Mouse (Mus musculus): ENCODE results near the gene Tmem158. TPM values are rescaled to one million over a fixed set of nuclear protein-coding genes. Genes with fewer than 3 reads are reported as not detected.

Gene Tmem158
- polyA plus RNA-seq, 1 experiment, result 12.8 TPM

DNA sequence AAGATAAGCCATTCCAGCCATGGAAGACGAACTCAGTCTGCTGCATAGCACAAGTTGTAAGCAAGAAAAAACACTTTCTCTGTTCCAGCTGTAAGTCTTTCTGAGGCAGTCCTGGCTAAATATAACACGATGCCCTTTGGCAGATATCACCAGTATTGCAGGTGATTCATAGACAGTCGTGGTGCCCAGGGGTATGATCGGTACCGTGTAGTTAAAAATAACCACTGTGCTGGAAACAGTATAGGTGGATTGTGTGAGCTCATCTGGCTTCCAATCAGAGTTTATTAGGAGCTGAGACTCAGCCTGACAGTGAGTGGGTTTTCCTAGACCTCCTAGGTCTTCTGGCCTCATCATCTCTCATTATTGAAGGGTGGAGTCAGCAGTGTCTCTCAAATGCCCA, 34.0 kb upstream of the Tmem158 start:
- no peak for DNase-seq
- peaks cover 8% of the 10 kb centered on the region for H3K4me1 ChIP-seq (ENCODE audit: control insufficient read depth, insufficient read depth, low read length)
- no peak overlapping the region for H3K27ac ChIP-seq (ENCODE audit: insufficient read depth, low read length)
- H3K27me3 ChIP-seq (ENCODE audit: control insufficient read depth, insufficient read depth, low read length), result no peaks in the 10 kb centered on the region
- TF ChIP-seq CTCF (IDR thresholded peaks at IDR 0.05; ENCODE audit: borderline replicate concordance, insufficient read depth, low read depth, low read length) (no peak), POLR2A (IDR thresholded peaks at IDR 0.05; ENCODE audit: borderline replicate concordance, insufficient read depth, low read length) (no peak)
- 68% methylated on average over 5 of the region's 5 CpGs for WGBS
- no peak overlapping the region for H3K4me3 ChIP-seq (replicated peaks; ENCODE audit: insufficient read depth, low read depth, low read length)

GRCm38 (mm10) chr9:123288378-123288777, 27.8 kb upstream of the Tmem158 start:
- no peak for DNase-seq
- 55% methylated on average over 3 of the region's 3 CpGs for WGBS
- no peak overlapping the region for H3K27ac ChIP-seq (ENCODE audit: insufficient read depth, low read length)
- no peak overlapping the region for H3K4me3 ChIP-seq (replicated peaks; ENCODE audit: insufficient read depth, low read depth, low read length)
- TF ChIP-seq CTCF (IDR thresholded peaks at IDR 0.05; ENCODE audit: borderline replicate concordance, insufficient read depth, low read depth, low read length), result no peak
- TF ChIP-seq POLR2A (IDR thresholded peaks at IDR 0.05; ENCODE audit: borderline replicate concordance, insufficient read depth, low read length), result no peak
- H3K27me3 ChIP-seq (ENCODE audit: control insufficient read depth, insufficient read depth, low read length), result no peaks in the 10 kb centered on the region
- H3K4me1 ChIP-seq (ENCODE audit: control insufficient read depth, insufficient read depth, low read length), result peaks cover 6% of the 10 kb centered on the region; the same call in 1 of the 2 replicates

- 0 out of 2 replicates have a peak overlapping the region, but pooled peaks have one; percentile 6 for H3K27ac ChIP-seq (ENCODE audit: insufficient read depth, low read length)
- peaks cover 6% of the 10 kb centered on the region; the same call in 1 of the 2 replicates for H3K4me1 ChIP-seq (ENCODE audit: control insufficient read depth, insufficient read depth, low read length)
- peak; percentile 24 to 66 for DNase-seq
- 22% methylated on average over 4 of the region's 4 CpGs for WGBS
- H3K4me3 ChIP-seq (replicated peaks; ENCODE audit: insufficient read depth, low read depth, low read length), result no peak overlapping the region
- H3K27me3 ChIP-seq (ENCODE audit: control insufficient read depth, insufficient read depth, low read length), result no peaks in the 10 kb centered on the region
- no peak for TF ChIP-seq CTCF (IDR thresholded peaks at IDR 0.05; ENCODE audit: borderline replicate concordance, insufficient read depth, low read depth, low read length)
- no peak for TF ChIP-seq POLR2A (IDR thresholded peaks at IDR 0.05; ENCODE audit: borderline replicate concordance, insufficient read depth, low read length)
Observed at GRCm38 (mm10) chr9:123285623-123286022, 25.1 kb upstream of the Tmem158 start.

DNA sequence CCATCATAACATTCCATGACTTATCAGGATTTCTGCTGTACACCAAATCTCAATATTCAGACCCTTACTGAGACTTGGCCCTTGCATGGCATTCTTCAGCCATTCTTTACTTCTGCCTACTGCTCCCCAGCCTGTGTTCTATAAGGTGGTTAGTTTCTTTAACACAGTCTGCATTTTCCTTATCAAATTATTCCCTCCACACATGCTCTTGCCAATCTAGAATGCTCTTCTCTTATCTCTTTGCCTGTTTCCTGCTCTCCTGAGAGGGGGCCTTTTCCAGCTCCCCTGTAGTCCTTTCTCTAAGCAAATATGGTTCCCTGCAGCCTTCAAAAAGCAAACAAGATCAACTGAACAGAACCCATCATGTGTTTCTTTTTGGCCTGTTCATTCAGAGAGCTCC, 20.2 kb upstream of the Tmem158 start:
- no peaks in the 10 kb centered on the region for H3K27me3 ChIP-seq (ENCODE audit: control insufficient read depth, insufficient read depth, low read length)
- no peak for TF ChIP-seq CTCF (IDR thresholded peaks at IDR 0.05; ENCODE audit: borderline replicate concordance, insufficient read depth, low read depth, low read length)
- no peak for TF ChIP-seq POLR2A (IDR thresholded peaks at IDR 0.05; ENCODE audit: borderline replicate concordance, insufficient read depth, low read length)
- H3K27ac ChIP-seq (ENCODE audit: insufficient read depth, low read length), result no peak overlapping the region
- peaks cover 9% of the 10 kb centered on the region; the same call in 1 of the 2 replicates for H3K4me1 ChIP-seq (ENCODE audit: control insufficient read depth, insufficient read depth, low read length)
- H3K4me3 ChIP-seq (replicated peaks; ENCODE audit: insufficient read depth, low read depth, low read length), result no peak overlapping the region
- no peak for DNase-seq

GRCm38 (mm10) chr9:123278003-123278402, 17.4 kb upstream of the Tmem158 start:
- TF ChIP-seq POLR2A (IDR thresholded peaks at IDR 0.05; ENCODE audit: borderline replicate concordance, insufficient read depth, low read length) (no peak), CTCF (IDR thresholded peaks at IDR 0.05; ENCODE audit: borderline replicate concordance, insufficient read depth, low read depth, low read length) (no peak)
- peaks cover 4% of the 10 kb centered on the region; the same call in 1 of the 2 replicates for H3K4me1 ChIP-seq (ENCODE audit: control insufficient read depth, insufficient read depth, low read length)
- DNase-seq, result no peak
- 74% methylated on average over 2 of the region's 2 CpGs for WGBS
- no peaks in the 10 kb centered on the region for H3K27me3 ChIP-seq (ENCODE audit: control insufficient read depth, insufficient read depth, low read length)
- H3K4me3 ChIP-seq (replicated peaks; ENCODE audit: insufficient read depth, low read depth, low read length), result no peak overlapping the region
- H3K27ac ChIP-seq (ENCODE audit: insufficient read depth, low read length), result no peak overlapping the region

DNA sequence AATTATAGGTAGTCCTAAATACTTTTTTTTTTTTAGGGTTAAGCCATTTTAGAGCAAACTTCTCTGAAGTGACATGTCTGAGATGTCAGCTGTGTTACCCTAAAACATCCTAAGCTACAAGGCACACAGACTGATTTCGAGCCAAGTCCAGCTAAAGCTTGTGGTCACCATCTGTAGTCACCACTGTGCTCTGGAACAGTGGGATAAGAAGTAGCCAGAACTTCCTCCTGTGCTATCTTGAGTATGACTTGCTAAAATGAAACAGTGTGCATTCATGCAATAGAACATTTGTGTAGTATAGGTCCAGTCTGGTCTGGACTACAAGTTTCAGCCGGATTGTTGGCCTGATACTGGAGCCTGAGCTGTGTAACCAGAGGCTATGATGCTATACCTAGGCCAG, 14.8 kb upstream of the Tmem158 start:
- peaks cover 4% of the 10 kb centered on the region; the same call in 1 of the 2 replicates for H3K4me1 ChIP-seq (ENCODE audit: control insufficient read depth, insufficient read depth, low read length)
- H3K27me3 ChIP-seq (ENCODE audit: control insufficient read depth, insufficient read depth, low read length), result no peaks in the 10 kb centered on the region
- TF ChIP-seq POLR2A (IDR thresholded peaks at IDR 0.05; ENCODE audit: borderline replicate concordance, insufficient read depth, low read length) (no peak), CTCF (IDR thresholded peaks at IDR 0.05; ENCODE audit: borderline replicate concordance, insufficient read depth, low read depth, low read length) (no peak)
- no peak overlapping the region for H3K27ac ChIP-seq (ENCODE audit: insufficient read depth, low read length)
- WGBS, result 67% methylated on average over 2 of the region's 2 CpGs
- H3K4me3 ChIP-seq (replicated peaks; ENCODE audit: insufficient read depth, low read depth, low read length), result no peak overlapping the region
- DNase-seq, result no peak

- Histone ChIP-seq H3K4me1 (ENCODE audit: control insufficient read depth, insufficient read depth, low read length) (peaks cover 4% of the 10 kb centered on the region; the same call in 1 of the 2 replicates), H3K27me3 (ENCODE audit: control insufficient read depth, insufficient read depth, low read length) (no peaks in the 10 kb centered on the region), H3K27ac (ENCODE audit: insufficient read depth, low read length) (no peak overlapping the region), H3K4me3 (replicated peaks; ENCODE audit: insufficient read depth, low read depth, low read length) (no peak overlapping the region)
- 91% methylated on average over 5 of the region's 5 CpGs for WGBS
- TF ChIP-seq CTCF (IDR thresholded peaks at IDR 0.05; ENCODE audit: borderline replicate concordance, insufficient read depth, low read depth, low read length) (no peak), POLR2A (IDR thresholded peaks at IDR 0.05; ENCODE audit: borderline replicate concordance, insufficient read depth, low read length) (no peak)
- DNase-seq, result no peak
Observed at GRCm38 (mm10) chr9:123274674-123275073, 14.1 kb upstream of the Tmem158 start.

GRCm38 (mm10) chr9:123273876-123274275, 13.3 kb upstream of the Tmem158 start:
- no peak for TF ChIP-seq POLR2A (IDR thresholded peaks at IDR 0.05; ENCODE audit: borderline replicate concordance, insufficient read depth, low read length)
- TF ChIP-seq CTCF (IDR thresholded peaks at IDR 0.05; ENCODE audit: borderline replicate concordance, insufficient read depth, low read depth, low read length), result no peak
- WGBS, result 65% methylated on average over 2 of the region's 2 CpGs
- H3K27me3 ChIP-seq (ENCODE audit: control insufficient read depth, insufficient read depth, low read length), result no peaks in the 10 kb centered on the region
- peaks cover 4% of the 10 kb centered on the region; the same call in 1 of the 2 replicates for H3K4me1 ChIP-seq (ENCODE audit: control insufficient read depth, insufficient read depth, low read length)
- no peak for DNase-seq
- no peak overlapping the region for H3K4me3 ChIP-seq (replicated peaks; ENCODE audit: insufficient read depth, low read depth, low read length)
- H3K27ac ChIP-seq (ENCODE audit: insufficient read depth, low read length), result no peak overlapping the region

Data from cerebellum, adult 2 months (tissue).